Mouse (Mus musculus): ENCODE measurements around the gene Krt5.
"Not testable (repeated sequence)": the region's sequence is repeated elsewhere in the genome, so short reads cannot be mapped to it uniquely, and the experiment has no call there.

Krt5 gene

DNA sequence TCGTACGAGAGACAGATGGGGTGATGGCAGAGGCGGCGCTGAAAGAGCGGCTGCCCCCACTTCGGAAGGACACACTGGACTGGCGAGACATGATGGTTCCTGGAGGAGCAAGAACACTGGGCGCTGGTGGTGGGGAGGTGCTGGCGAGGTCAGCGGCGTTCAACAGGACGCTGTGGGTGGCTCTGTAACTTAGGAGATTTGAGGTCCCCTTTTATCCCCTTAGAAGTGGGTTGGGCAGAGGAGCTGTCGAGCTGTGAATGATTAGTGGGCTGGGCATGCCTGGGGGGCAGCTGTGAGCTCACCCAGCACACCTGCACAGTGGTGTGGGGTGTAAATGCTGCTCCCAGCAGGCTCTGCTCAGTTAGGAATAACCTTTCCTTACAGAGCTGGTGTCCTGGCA is at the start of gene Krt5:
TSS of gene Krt5 (minus strand) at position 179 of the 400 bp plus-strand sequence.
- DNase-seq (ENCODE audit: low spot score): no peak

DNA sequence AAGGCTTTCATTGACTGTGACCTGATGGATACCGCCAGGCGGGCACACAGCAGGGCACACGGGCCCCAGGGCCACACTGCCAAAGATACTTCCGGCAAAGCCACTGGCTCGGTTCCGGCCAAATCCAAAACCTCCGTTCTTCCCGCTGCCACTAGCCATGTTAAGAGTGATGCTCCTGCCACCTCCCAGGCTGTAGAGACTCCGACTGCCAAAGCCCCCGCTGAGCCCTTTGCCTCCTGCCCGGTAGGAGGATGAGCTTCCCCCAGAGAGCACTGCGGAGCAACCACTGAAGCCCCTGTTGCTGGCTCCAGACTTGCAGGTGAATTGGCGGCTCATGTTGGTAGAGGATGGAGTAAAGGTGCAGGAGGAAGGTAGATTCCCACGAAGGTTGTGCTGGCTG is 30.0 kb upstream of the Krt5 start, which contains the start of gene Krt71:
TSS of gene Krt71 (minus strand) at position 399 of the 400 bp plus-strand sequence.
- no peak for DNase-seq (ENCODE audit: low spot score)

DNA sequence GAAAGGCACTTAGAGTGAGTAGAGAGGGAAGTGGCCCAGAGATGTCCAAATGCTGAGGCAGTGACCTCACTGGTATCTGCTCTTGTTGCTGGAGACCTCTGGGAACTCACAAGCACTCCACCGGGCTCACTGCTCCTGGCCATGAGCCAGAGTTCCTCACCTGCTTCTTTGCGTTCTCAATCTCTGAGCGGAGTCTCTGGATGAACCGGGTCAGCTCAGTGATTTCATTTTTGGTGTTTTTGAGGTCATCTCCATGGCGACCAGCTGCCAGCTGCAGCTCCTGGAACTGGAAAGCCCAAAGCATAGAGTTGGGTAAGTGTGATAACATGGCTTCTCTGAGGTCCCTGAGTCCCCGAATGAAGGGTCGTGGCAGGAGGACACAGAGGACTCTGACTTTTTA is 25.1 kb upstream of the Krt5 start:
- no peak for DNase-seq (ENCODE audit: low spot score)

DNA sequence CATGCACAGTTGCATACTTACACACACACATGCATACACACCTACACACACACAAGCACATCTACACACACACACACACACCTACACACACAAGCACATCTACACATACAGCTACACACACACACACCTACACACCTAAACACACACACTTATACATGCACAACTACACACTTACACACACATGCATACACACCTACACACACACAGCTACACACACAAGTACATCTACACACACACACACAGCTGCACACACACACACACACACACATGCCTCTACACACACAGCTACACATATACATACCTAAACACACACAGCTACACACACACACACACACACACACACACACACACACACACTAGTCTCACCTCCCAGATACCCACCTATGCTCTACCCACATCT is 18.0 kb upstream of the Krt5 start:
- no peak for DNase-seq (ENCODE audit: low spot score)

DNA sequence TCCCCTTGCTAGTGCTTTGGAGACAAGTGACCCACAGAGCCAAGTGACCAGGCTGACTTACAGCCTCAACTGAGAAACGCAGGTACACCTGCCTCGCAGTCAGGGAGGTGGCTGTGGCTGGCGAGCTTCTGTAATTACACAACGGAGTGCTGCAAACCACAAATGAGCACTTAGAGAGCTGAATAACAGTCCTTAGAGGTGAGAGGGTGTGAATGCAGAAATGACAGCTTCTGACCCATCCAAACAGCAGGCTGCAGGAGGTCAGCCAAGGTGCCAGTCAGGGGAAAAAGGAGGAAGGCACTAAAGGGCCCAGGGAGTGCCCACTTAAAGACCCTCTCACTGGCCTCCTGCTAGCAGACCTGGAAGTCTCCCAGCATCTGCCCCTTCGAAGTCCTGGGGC is 12.0 kb upstream of the Krt5 start:
- peak; percentile 56 for DNase-seq (ENCODE audit: low spot score)

DNA sequence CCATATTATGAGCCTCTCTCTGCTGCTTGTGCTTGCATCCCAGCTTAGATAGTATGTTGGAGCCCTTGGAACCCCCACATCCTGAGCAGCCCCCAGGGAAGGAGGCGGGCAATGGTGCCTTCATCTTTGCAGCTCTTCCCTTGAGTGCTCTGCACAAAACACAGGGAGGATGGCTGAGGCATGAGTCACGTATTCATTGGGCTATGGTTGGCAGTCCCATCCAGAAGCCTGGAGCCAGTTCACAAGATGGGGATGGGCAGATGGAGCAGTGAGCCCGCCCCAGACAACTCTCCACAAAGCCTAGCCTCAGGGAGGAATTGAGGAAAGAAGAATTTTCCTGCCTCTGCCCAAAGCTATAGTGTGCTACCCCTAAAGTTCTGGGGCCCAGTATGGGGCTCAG is 3.1 kb upstream of the Krt5 start:
- no peak for DNase-seq (ENCODE audit: low spot score)

DNA sequence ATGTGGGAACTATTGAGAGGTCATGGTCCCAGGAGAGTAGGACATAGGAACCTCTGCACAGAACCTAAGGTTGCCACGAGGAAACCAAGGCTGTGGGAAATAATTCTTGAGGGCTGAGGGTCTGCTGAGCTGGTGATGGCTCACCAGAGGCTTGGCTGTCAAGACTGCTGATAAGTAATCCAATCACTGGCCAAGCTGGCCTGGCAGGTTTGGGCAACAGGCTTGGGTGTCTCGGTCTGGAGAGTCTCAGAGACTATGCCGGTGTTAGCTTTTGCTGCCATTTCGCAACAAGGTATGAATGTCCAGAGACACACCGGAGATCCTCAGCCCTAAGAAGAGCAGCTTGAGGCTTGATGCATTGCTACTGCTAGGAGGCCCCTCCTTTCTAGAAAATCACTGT is 1.7 kb upstream of the Krt5 start:
- no peak for DNase-seq (ENCODE audit: low spot score)

DNA sequence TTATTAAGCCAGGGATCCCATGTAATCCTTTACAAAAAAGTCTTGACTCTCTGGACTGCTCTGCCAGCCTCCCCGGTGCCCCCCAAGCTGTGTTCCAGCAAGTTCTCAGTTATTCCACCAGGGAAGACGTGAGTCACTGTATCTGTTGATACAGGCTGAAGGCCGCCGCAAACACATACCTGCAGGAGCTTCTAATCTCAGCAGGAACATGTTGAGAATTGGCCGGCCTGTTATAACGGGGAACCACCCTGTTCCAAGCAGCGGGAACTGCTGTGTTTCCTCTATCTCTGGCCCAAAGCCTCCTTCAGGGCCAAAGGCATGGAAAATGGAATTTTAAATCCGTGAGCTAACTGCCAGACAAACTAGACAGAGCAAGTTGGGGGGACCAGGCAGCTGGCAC is 1.0 kb upstream of the Krt5 start:
- no peak for DNase-seq (ENCODE audit: low spot score)

DNA sequence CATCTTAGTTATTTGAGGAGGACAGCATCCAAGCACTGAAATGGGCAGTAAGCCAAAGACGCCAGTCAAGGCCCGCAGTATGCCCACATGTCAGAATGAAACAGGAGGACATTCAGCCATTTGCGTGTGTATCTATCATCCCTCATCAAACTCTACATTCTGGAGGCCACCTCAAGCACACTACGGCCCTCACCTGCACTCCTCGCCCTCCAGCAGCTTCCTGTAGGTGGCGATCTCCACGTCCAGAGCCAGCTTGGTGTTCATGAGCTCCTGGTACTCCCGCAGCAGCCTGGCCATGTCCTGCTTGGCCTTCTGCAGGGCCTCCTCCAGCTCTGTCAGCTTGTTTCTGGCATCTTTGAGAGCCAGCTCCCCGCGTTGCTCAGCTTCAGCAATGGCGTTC is 4.0 kb downstream of the Krt5 start:
- no peak for DNase-seq (ENCODE audit: low spot score)

DNA sequence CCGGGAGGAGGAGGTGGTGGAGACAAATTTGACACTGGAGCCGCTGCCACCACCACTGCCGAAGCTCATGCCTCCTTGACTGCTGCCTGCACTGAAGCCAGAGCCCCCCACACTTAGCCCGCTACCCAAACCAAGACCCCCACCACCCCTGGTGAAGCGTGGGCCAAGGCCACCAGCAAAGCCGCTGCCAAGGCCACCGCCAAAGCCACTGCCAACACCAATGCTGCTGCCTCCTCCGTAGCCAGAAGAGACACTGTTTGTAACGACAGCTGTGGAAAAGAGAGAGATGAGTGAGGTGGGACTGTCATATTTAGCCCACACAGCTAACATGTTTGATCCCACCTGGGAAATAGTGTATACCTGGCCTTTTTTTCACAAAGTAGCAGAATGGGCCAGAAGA is 5.2 kb downstream of the Krt5 start:
- DNase-seq (ENCODE audit: low spot score): no peak

DNA sequence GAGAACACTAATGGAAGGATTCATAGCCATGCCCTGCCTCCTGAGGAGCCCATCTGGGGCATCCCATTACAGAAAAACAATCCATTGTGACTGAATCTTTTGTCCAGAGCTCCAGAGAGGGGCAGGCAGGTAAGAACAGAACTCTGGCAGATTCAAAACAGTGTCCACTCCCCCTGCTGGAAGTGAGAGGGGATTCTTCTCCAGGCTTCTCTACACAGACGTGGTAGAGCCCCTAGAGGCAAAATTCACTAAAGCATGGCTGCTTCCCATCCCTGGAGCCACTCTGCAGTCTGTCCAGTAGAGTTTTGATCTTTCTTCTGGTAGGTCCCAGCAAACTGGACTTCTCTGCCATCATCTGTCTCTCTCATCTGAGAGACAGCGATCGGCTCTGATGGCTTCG is 8.6 kb downstream of the Krt5 start:
- no peak for DNase-seq (ENCODE audit: low spot score)

DNA sequence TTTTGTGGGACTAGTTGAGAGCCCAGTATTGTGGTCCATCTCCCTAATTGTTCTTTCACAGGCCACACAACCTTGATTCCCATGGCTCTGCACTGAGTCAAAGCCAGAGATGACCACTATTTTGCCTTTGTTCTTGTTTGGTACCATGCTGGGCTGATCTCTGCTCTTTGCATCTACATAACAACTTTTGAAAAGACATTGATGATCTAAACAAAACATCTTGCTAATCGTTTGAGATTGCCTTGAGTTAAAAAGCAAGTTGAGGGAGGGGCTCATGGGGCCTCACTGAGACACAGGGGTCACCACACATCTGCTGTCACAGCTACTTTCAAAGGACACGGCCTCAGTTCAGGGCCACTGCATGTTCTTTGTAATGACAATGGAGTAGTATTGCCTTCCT is 10.3 kb downstream of the Krt5 start:
- no peak for DNase-seq (ENCODE audit: low spot score)

DNA sequence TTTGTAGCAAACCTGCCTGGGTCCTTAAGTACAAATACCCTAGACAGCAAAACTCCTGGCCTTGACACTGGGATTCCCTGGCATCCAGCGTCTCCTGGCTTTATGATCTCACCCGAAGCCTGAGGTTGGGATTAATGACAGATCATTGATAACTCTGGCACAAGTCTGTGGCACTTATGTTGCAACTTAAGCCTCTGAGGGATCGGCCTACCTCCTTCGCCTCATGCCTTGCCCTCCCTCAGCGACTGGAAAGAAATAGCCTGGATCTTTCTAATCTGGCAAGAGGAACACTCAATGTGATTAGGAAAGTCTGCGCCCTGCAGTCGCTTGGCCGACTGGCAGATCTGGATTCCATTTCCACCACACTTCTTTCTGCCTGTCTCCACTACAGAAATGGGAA is 12.8 kb downstream of the Krt5 start:
- no peak for DNase-seq (ENCODE audit: low spot score)

DNA sequence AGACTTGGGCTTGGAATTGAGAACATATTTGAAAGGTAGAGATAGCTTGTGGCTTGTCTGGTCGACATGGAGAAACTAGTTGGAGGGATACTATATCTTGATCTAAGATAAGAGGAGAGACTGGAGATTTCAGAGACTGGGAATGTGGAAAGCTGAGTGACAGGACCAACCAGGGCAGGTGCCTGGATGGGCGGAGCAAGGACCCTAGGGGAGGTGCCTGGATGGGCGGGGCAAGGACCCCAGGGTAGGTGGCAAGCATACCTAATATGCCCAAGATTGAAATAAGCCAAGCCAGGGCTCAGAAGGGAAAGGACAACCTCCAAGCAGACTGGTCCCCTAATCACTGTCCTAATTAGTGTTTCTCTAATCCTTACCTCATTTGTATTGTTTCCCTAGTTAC is 13.5 kb downstream of the Krt5 start:
- DNase-seq (ENCODE audit: low spot score): no peak

DNA sequence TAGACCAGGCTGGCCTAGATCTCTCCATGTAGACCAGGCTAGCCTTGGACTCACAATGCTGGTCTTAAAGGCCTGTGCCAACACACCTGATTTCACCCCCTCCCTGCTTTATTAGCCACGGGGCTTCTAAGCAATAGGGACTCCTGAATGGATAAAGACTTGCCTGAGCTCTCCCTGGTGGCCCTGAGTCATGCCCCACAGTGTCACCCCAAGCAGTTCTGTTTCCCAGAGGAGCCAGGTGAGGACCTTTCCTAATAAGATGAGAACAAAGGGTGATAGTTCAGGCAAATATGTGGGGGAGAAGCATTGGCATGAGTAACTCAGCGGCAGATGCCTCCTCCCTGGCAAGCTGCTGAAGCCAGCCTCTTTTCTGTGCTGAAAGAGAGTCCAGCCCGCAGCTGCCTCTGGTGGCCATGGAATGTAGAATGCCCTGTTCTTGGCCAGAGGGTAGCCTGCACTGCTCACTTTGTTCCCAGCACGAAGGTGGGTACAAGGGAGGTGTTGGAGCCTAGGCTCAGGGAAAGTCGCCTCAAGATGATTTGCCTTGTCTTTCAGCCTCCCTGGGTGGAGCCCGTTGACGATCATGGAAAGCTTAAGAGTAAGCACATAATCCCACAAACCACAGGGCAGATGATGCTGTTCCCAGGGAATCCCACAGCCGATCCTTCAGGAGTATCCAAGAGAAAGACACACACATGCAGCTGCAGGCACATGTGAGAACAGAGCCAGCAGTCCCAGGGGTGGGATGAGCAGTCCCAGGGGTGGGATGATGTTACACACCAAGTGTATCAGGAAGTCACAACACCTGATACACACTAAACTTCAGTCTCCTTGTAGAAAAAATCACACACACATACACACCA is 15.1 kb downstream of the Krt5 start:
- no peak for DNase-seq (ENCODE audit: low spot score)

DNA sequence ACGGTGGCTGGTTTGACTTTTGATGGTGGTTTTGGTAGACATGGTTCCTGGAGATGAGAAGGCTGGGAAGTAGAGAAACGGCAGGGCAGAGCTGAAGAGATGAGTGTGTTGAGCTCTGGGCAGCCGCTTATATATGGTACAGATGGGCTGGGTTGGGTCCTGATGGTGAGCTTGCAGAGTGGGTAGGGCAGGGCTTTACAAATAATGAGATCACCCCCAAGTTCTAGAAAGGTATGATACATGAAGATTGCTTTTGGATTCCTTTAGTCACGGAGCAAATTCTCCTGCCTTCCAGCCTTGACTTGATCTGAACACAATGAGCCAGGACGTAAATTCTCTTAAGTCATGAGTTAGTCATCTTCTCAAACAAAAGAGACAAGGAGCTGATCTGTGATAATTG is 18.5 kb downstream of the Krt5 start, which contains the start of gene Krt6a:
TSS of gene Krt6a (minus strand) at position 101 of the 400 bp plus-strand sequence.
- no peak for DNase-seq (ENCODE audit: low spot score)

DNA sequence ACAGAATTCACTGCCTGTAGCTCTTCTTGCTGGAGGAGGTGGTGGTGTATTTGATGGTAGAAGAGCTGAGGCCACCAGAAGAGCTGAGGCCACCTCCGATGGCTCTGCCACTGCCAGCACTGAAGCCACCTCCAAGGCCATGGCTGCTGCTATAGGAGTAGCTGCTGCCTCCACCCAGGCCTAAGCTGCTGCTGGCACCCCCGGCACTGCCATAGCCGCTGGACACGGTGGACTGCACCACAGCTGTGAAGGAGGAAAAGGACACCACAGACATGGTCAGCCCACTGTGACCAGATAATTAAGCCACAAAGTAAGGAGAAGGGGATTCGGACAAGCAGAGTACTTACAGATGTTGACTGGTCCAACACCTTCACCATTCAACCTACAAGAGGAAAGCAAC is 22.2 kb downstream of the Krt5 start:
- not testable (repeated sequence) for DNase-seq (ENCODE audit: low spot score)

DNA sequence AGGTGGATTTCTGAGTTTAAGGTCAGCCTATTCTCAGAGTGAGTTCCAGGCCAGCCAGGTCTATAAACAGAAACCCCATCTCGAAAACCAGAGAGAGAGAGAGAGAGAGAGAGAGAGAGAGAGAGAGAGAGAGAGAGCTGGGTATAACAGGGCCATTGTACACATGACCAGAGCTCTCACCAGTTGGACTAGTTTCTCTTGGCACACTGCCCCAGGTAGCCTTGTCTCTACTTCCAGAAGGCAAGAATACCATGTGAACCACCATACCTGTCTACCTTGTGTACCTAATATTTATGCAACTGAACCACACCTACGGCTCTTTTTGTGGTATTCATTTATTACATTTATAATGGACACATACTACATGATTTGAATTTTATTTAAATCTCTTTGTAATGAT is 24.5 kb downstream of the Krt5 start:
- peak; percentile 20 for DNase-seq (ENCODE audit: low spot score)

DNA sequence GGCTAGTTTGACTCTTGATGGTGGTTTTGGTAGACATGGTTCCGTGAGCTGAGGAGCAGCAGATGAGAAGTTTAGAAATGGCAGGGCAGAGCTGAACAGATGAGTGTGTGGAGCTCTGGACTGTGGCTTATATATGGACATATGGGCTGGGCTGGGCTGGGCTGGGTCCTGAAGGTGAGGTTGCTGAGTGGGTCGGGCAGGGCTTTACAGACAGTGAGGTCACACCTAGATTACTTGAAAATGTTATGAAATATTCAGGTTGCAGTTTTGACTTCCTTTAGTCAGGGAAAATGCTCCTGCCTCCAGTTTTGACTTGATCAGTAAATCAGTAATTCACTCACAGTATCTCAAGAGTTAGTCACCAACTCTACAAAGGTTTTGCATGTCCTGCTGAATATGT is 32.5 kb downstream of the Krt5 start, which contains the start of gene Krt6b:
TSS of gene Krt6b (minus strand) at position 101 of the 400 bp plus-strand sequence.
- no peak for DNase-seq (ENCODE audit: low spot score)

DNA sequence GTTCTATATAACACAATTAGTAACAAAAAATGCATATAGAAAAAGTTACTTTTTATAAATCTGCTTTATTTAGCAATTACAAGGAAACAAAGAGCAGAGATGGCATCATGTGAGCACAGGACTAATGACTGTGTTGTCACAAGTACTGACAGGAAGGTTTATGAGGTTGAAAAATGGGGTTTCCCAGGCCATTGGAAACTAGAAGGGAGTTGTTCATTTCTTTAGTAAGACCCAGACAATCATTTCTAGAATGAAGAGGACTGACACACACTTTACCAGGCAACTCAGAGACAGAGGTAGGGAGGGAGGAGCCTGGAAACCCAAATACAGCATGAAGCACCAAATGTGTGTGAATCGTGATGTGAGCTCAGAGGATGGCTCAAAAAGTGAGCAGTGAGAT is 36.7 kb downstream of the Krt5 start:
- no peak for DNase-seq (ENCODE audit: low spot score)
